Mouse (Mus musculus): ENCODE results near the gene BC035044. TPM values are rescaled to one million over a fixed set of nuclear protein-coding genes. Genes with fewer than 3 reads are reported as not detected.

Gene BC035044
- polyA plus RNA-seq, 1 experiment, result 2.7 TPM

- WGBS, result 8% methylated on average over 14 of the region's 14 CpGs
- TF ChIP-seq CTCF (IDR thresholded peaks at IDR 0.05; ENCODE audit: insufficient read depth, low read length) (no peak), POLR2A (IDR thresholded peaks at IDR 0.05; ENCODE audit: borderline replicate concordance, extremely low read depth, low read depth, low read length) (no peak)
- DNase-seq, result no peak
- H3K4me1 ChIP-seq (ENCODE audit: control insufficient read depth, insufficient read depth, low read length), result no peaks in the 10 kb centered on the region; the same call in 1 of the 2 replicates
- H3K4me3 ChIP-seq (replicated peaks; ENCODE audit: extremely low read depth, low read depth, low read length), result peak overlapping the region; percentile 82
These were observed 53.2 kb downstream of the BC035044 start for GRCm38 (mm10) chr6:128837454-128838341.

GRCm38 (mm10) chr6:128836955-128837334, 54.0 kb downstream of the BC035044 start:
- 84% methylated on average over 6 of the region's 6 CpGs for WGBS

DNA sequence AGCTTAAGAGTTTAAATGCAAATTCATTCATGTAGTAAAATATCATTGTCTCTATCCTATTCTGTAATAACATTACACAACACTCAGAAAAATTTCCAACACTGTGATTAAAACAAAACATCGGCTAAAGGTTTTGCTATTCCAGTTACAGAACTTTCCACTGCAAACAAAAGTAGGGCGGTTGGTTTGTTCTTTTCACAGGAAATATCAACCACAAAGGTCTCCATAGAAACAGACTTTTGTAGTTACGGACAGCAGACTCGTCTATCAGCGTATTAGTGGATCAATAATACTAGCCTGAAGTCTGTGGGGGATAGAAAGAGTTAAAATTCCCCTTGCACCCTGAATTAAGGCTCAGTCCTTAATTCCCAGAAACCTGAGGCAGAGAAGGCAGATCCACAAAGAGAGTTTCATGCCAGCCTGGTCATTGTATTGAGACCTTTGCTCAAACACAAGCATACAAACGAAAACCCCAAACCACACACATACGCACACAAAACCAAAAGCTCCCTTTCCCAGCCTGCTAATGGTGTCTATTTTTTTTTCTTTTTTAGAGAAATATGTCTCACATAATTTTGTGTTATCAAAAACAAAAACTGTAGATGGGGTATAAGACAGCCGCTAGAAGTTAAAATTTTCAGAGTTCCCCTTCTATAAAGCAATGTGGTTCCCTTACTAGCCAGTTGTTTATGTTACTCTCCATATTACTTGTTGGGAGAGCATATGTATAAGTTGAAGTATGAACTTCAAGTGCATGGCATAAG, 54.6 kb downstream of the BC035044 start:
- no peak for DNase-seq
- TF ChIP-seq POLR2A (IDR thresholded peaks at IDR 0.05; ENCODE audit: borderline replicate concordance, extremely low read depth, low read depth, low read length) (no peak), CTCF (IDR thresholded peaks at IDR 0.05; ENCODE audit: insufficient read depth, low read length) (no peak)
- no peaks in the 10 kb centered on the region; the same call in 1 of the 2 replicates for H3K4me1 ChIP-seq (ENCODE audit: control insufficient read depth, insufficient read depth, low read length)
- no peak overlapping the region for H3K4me3 ChIP-seq (replicated peaks; ENCODE audit: extremely low read depth, low read depth, low read length)
- WGBS, result 63% methylated on average over 8 of the region's 8 CpGs

More at GRCm38 (mm10) chr6:128836955-128837334, 54.0 kb downstream of the BC035044 start:
- Histone ChIP-seq H3K4me3 (replicated peaks; ENCODE audit: extremely low read depth, low read depth, low read length) (no peak overlapping the region), H3K4me1 (ENCODE audit: control insufficient read depth, insufficient read depth, low read length) (no peaks in the 10 kb centered on the region; the same call in 1 of the 2 replicates)
- DNase-seq, result no peak
- TF ChIP-seq POLR2A (IDR thresholded peaks at IDR 0.05; ENCODE audit: borderline replicate concordance, extremely low read depth, low read depth, low read length) (no peak), CTCF (IDR thresholded peaks at IDR 0.05; ENCODE audit: insufficient read depth, low read length) (no peak)

DNA sequence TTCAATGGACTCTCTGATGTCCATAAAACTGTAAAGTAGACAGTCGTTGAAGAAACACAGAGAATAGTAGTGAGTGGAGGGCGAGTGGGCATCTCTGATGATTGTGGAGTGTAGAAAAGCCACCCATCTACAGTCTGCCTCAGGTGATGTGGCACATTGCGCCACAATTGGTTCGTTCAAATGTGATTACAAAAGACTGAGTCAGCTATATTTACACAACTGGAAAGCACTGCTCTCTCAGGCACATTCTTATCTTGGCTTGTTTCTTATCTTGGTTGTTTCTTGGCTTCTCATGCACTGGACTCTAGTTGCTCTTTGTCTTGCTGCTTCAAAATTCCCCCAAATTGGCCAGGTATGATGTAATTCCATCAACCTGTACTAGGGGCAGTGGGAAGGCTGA, 55.4 kb downstream of the BC035044 start:
- H3K4me3 ChIP-seq (replicated peaks; ENCODE audit: extremely low read depth, low read depth, low read length), result no peak overlapping the region
- 61% methylated on average over 4 of the region's 4 CpGs for WGBS
- TF ChIP-seq CTCF (IDR thresholded peaks at IDR 0.05; ENCODE audit: insufficient read depth, low read length), result no peak
- no peak for TF ChIP-seq POLR2A (IDR thresholded peaks at IDR 0.05; ENCODE audit: borderline replicate concordance, extremely low read depth, low read depth, low read length)
- no peaks in the 10 kb centered on the region; the same call in 1 of the 2 replicates for H3K4me1 ChIP-seq (ENCODE audit: control insufficient read depth, insufficient read depth, low read length)
- no peak for DNase-seq

DNA sequence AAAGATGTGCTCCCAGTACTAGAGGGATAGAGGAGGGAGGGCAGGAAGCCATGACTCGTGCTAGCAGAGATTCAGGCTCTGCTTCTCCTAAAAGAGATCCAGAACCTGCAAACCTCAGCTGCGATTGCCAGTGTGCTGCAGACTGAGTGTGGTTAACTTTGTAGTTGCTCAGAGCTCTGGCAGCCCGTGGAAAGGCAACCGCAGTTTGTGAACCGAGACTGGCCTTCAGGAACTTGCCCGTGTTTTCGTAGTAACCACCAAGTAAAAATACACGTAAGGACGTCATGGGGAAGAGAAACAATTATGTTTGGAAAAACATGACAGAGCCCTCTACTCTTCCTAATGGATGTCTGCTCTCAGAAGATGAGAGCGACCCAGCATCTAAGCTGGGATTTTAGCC, 57.9 kb downstream of the BC035044 start:
- TF ChIP-seq CTCF (IDR thresholded peaks at IDR 0.05; ENCODE audit: insufficient read depth, low read length) (no peak), POLR2A (IDR thresholded peaks at IDR 0.05; ENCODE audit: borderline replicate concordance, extremely low read depth, low read depth, low read length) (no peak)
- no peak for DNase-seq
- Histone ChIP-seq H3K4me1 (ENCODE audit: control insufficient read depth, insufficient read depth, low read length) (no peaks in the 10 kb centered on the region; the same call in 1 of the 2 replicates), H3K4me3 (replicated peaks; ENCODE audit: extremely low read depth, low read depth, low read length) (no peak overlapping the region)
- 81% methylated on average over 10 of the region's 10 CpGs for WGBS

- no peak for DNase-seq
- no peaks in the 10 kb centered on the region for H3K4me1 ChIP-seq (ENCODE audit: control insufficient read depth, insufficient read depth, low read length)
- WGBS, result 49% methylated on average over 4 of the region's 4 CpGs
- TF ChIP-seq POLR2A (IDR thresholded peaks at IDR 0.05; ENCODE audit: borderline replicate concordance, extremely low read depth, low read depth, low read length) (no peak), CTCF (IDR thresholded peaks at IDR 0.05; ENCODE audit: insufficient read depth, low read length) (no peak)
- no peak overlapping the region for H3K4me3 ChIP-seq (replicated peaks; ENCODE audit: extremely low read depth, low read depth, low read length)
These were observed 61.1 kb downstream of the BC035044 start for GRCm38 (mm10) chr6:128829837-128830236.

GRCm38 (mm10) chr6:128826781-128827180, 64.1 kb downstream of the BC035044 start:
- no peak for DNase-seq
- H3K4me1 ChIP-seq (ENCODE audit: control insufficient read depth, insufficient read depth, low read length), result no peaks in the 10 kb centered on the region
- 73% methylated on average over 3 of the region's 3 CpGs for WGBS
- no peak overlapping the region for H3K4me3 ChIP-seq (replicated peaks; ENCODE audit: extremely low read depth, low read depth, low read length)
- TF ChIP-seq CTCF (IDR thresholded peaks at IDR 0.05; ENCODE audit: insufficient read depth, low read length) (no peak), POLR2A (IDR thresholded peaks at IDR 0.05; ENCODE audit: borderline replicate concordance, extremely low read depth, low read depth, low read length) (no peak)

DNA sequence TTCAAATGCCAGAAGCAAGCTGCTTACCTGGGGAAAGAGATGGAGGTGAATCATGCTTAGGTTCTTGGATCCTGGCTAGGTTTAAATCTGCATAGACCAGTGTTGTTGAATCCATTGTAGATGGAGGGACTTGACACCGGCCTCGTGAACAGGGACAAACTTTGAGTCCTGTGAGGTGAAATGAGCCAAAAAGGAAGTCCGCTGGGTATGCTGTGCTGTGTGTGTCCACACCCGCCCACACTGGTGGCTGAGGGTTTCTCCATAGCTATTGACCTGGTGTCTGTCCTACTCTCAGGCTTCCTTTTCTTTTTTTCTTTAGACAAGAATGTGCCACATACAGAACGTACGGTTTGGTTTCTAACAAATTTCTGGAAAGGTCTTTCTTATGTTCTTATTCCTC, 64.8 kb downstream of the BC035044 start, which contains the start of the genes Gm44511 and Klrb1b:
TSS of gene Gm44511 (minus strand) at position 184 of the 400 bp plus-strand sequence.
TSS of gene Klrb1b (minus strand) at position 200 of the 400 bp plus-strand sequence.
- no peak for DNase-seq
- 76% methylated on average over 6 of the region's 6 CpGs for WGBS

GRCm38 (mm10) chr6:128818083-128818802, 72.7 kb downstream of the BC035044 start:
- TF ChIP-seq POLR2A (IDR thresholded peaks at IDR 0.05; ENCODE audit: borderline replicate concordance, extremely low read depth, low read depth, low read length) (no peak), CTCF (IDR thresholded peaks at IDR 0.05; ENCODE audit: insufficient read depth, low read length) (no peak)
- Histone ChIP-seq H3K4me3 (replicated peaks; ENCODE audit: extremely low read depth, low read depth, low read length) (no peak overlapping the region), H3K4me1 (ENCODE audit: control insufficient read depth, insufficient read depth, low read length) (no peaks in the 10 kb centered on the region; the same call in 1 of the 2 replicates)
- DNase-seq, result no peak
- WGBS, result 82% methylated on average over 4 of the region's 4 CpGs

More for the DNA sequence above, 64.8 kb downstream of the BC035044 start, which contains the start of the genes Gm44511 and Klrb1b:
- Histone ChIP-seq H3K4me1 (ENCODE audit: control insufficient read depth, insufficient read depth, low read length) (no peaks in the 10 kb centered on the region), H3K4me3 (replicated peaks; ENCODE audit: extremely low read depth, low read depth, low read length) (no peak within 1 kb of the TSS)
- TF ChIP-seq CTCF (IDR thresholded peaks at IDR 0.05; ENCODE audit: insufficient read depth, low read length), result no peak
- TF ChIP-seq POLR2A (IDR thresholded peaks at IDR 0.05; ENCODE audit: borderline replicate concordance, extremely low read depth, low read depth, low read length), result no peak

Measured in lung, adult 2 months (tissue).